Mouse (Mus musculus) monocyte, adult 5-6 weeks (primary cell): ENCODE measurements around the gene Zfy1. TPM values are rescaled to one million over a fixed set of nuclear protein-coding genes. Genes with fewer than 3 reads are reported as not detected.
"Not testable (repeated sequence)": the region's sequence is repeated elsewhere in the genome, so short reads cannot be mapped to it uniquely, and the experiment has no call there.

Experiments
- ATAC-seq: fragments of 153-309, 156-312 bp; replicated peaks from 2 replicates; pipeline ENCODE4 v1.8.0; 2017; ENCODE audit warnings: mild to moderate bottlenecking; ENCODE audit not compliant: low TSS enrichment, insufficient number of reproducible peaks, severe bottlenecking, poor library complexity, low FRiP score
- total RNA-seq: library from RNA; stranded (forward); fragments of 200-1000, 200-491, 200-594 nt; gene quantifications from 3 replicates; pipeline ENCODE4 v1.2.3, GENCODE M21; 2017

The Zfy1 gene
- not detected in 3 replicates for total RNA-seq

GRCm38 (mm10) chrY:797309-797708 is at the start of gene Zfy1:
TSS of gene Zfy1 (minus strand) at chrY:797409.
- not testable (repeated sequence) for ATAC-seq

GRCm38 (mm10) chrY:818396-818795 is 21.2 kb upstream of the Zfy1 start, which contains the start of gene Uba1y:
TSS of gene Uba1y (plus strand) at chrY:818649.
- no peak for ATAC-seq

DNA sequence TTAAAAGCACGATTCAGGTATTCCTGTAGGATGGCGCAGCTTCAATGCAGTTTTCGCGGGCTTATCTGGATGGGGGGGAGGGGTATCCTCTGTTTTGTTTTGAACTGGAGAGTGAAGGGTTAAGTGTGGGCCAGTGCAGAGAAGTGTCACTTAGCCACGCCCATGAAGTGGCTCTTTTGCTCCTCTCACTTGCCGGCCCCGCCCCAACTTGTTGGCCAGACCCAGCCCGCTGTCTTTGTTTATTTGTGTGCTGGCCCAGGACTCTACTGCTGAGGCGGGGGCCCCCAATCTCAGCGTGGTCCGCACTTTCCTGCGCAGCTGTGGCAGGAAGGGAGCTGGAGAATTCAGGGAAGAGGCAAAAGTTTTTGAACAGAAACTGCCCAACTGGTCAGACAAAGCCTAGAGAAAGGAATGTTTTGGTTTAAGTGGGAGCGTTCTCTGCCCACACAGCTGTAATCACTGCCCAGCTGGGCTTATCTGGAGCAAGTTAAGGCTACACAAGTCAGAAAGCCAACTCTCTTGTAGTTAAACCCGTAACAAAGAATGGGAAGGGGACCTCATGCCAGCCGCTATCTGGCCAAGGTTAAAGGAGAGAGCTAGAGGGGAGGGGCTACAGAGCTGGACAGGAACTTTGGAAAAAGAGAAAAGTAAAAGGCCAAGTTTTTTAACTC is 11.9 kb upstream of the Zfy1 start:
- ATAC-seq = no peak

Other genes with a start within 250 kb of the Zfy1 start
- not detected in 3 replicates for gene Uba1y, start 21.2 kb upstream of the Zfy1 start, total RNA-seq
- gene Kdm5d, start 100.4 kb upstream of the Zfy1 start, total RNA-seq = 40.0 to 48.4 TPM (median 44.7 TPM) in 3 replicates
- 164 to 338 TPM (median 249 TPM) in 3 replicates for gene Eif2s3y, start 213.1 kb upstream of the Zfy1 start, total RNA-seq